Mouse (Mus musculus): Measurements from ENCODE around the gene Dnm3. TPM values are rescaled to one million over a fixed set of nuclear protein-coding genes. Genes with fewer than 3 reads are reported as not detected.

The Dnm3 gene
- polyA plus RNA-seq, 1 experiment from 2014 or later: 13.7 TPM

DNA sequence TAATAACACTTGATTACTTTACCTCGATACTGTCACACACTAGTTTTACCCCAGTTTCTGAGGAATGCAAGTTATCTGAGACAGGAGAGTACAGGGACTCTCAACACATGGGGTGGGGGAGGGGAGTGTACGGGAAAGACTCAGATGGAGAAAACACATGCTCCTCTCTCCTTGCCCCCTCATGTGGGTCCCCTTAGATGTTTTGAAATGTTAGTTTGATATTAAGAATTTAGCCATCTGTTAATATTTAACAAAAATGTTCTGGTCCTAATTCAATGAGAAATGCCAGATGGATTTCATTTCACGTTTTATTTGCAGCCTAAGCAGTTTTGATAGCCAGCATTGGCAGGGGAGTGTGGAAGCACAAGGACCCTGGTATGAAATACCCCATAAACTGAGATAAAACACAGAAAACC lies 343.2 kb downstream of the Dnm3 start:
- 18% methylated on average over 3 of the region's 3 CpGs for WGBS
- Histone ChIP-seq H3K9ac (no peak overlapping the region), H3K27me3 (no peaks in the 10 kb centered on the region), H3K4me2 (replicated peaks) (no peak overlapping the region), H3K27ac (replicated peaks) (peak overlapping the region; percentile 96), H3K4me1 (peaks cover 23% of the 10 kb centered on the region), H3K4me3 (replicated peaks) (no peak overlapping the region), H3K36me3 (no peaks in the 10 kb centered on the region), H3K9me3 (replicated peaks) (no peaks in the 10 kb centered on the region)
- ATAC-seq (ENCODE audit: insufficient number of reproducible peaks, low FRiP score, low TSS enrichment, low read depth): no peak

DNA sequence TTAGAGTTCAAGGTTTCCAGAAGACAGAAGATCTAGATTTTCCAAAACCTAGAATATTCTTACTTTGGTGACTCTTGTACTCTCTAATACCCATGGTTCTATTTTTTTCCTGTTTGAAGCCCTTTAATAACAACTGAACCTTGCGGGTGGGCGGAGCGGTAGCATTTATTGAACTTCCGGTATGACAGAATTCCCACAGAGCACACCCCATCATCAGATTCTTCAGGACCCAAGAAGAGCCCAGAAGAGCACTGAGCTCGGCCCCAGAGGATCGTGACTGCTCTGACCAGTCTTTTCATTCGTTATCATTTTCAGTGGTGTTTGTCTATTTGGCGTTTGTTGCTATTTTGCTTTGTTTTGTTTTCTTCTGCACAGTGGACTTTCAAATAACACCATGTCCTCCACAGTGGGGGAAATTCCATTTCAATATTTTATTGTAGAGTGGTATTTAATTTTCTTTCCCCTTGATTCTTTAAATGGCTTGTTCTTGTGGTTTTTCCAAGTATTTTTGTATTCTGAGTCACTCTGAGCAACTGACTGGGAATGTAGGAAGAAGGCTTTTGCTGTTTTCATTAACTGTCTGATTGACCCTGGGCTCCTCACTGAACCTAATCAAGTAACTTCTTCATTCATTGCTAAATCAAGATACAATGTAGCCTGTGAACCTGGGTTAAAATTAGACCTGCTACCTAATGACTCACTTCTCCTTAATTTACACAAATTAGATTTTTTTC lies 344.8 kb downstream of the Dnm3 start:
- H3K9me3 ChIP-seq (replicated peaks): no peaks in the 10 kb centered on the region
- H3K4me1 ChIP-seq: peaks cover 23% of the 10 kb centered on the region
- no peaks in the 10 kb centered on the region for H3K27me3 ChIP-seq

DNA sequence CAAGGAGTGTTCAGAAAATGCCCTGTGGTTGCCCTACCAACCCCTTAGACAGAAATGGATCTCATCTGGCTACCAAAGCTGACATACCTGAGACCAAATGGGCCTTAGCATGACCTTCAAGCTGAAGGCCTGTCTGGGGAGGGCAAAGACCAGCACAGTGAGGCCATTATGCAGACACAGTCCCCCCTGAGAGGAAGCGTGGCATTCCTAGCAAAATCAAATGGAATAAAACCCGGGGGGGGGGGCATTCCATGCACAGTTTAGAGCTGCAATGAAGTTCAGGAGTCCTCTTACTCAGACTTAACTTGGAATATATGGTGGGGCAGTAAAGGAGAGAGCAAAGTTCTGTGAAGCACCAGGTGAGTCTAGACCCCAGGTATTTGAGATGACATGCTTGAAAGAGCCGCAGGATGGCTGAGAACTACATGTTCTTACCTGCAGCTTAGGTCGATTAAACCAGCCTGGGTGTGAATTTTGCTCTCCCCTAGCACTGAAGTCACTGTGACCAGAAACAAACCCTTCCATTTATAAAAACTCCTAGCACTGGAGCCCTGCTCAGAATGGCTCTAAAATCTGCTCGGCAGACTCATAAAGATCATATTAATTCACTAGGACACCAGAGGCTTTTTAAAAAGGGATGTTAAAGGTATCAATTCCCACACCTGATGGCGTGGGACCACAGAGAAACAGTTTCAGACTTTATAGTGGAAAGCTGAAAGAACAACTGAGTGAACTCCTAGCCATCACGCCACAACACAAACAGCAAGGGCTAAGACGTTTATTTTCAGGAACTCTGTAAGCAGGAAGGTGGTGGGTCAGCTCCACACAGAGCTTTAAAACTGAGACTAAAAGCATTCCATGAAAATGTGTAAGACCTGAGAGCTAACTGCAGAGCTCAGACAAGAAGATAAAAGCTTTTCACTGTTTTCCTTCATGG lies 350.7 kb downstream of the Dnm3 start:
- ATAC-seq (ENCODE audit: insufficient number of reproducible peaks, low FRiP score, low TSS enrichment, low read depth): no peak
- Histone ChIP-seq H3K4me2 (replicated peaks) (no peak overlapping the region), H3K36me3 (no peaks in the 10 kb centered on the region), H3K9ac (no peak overlapping the region), H3K4me3 (replicated peaks) (no peak overlapping the region), H3K4me1 (peaks cover 14% of the 10 kb centered on the region), H3K9me3 (replicated peaks) (no peaks in the 10 kb centered on the region), H3K27ac (replicated peaks) (no peak overlapping the region; the same call in 1 of the 2 replicates), H3K27me3 (no peaks in the 10 kb centered on the region)
- WGBS: 60% methylated on average over 8 of the region's 8 CpGs

More for the DNA sequence above, 344.8 kb downstream of the Dnm3 start:
- peak overlapping the region; percentile 74 for H3K27ac ChIP-seq (replicated peaks)
- H3K36me3 ChIP-seq: no peaks in the 10 kb centered on the region
- H3K4me2 ChIP-seq (replicated peaks): no peak overlapping the region
- no peak for ATAC-seq (ENCODE audit: insufficient number of reproducible peaks, low FRiP score, low TSS enrichment, low read depth)
- no peak overlapping the region for H3K9ac ChIP-seq
- H3K4me3 ChIP-seq (replicated peaks): no peak overlapping the region
- 79% methylated on average over 8 of the region's 8 CpGs for WGBS

DNA sequence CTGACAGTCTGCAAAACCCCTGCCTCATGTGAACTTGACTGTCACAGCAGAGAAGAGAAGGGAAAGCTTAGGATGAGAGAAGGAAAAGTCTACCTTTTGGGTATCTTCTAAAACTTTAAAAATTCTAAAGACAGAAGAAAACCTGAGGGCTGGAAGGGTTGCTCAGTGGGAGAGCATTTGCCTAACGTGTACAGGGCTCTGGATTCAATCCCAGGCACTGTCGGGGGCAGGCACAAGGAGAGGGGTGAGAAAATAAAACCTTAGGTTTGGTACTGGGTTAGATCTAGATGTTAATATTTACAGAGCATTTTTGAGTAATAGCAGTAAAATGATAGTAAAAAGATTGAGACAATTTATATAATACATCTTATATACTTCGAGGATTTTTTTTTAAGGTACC lies 353.4 kb downstream of the Dnm3 start:
- H3K36me3 ChIP-seq: no peaks in the 10 kb centered on the region
- H3K4me3 ChIP-seq (replicated peaks): no peak overlapping the region
- no peak overlapping the region for H3K27ac ChIP-seq (replicated peaks)
- no peaks in the 10 kb centered on the region for H3K9me3 ChIP-seq (replicated peaks)
- 61% methylated on average over 3 of the region's 3 CpGs for WGBS
- peaks cover 8% of the 10 kb centered on the region for H3K4me1 ChIP-seq
- no peak for ATAC-seq (ENCODE audit: insufficient number of reproducible peaks, low FRiP score, low TSS enrichment, low read depth)
- no peak overlapping the region for H3K4me2 ChIP-seq (replicated peaks)
- H3K9ac ChIP-seq: no peak overlapping the region
- no peaks in the 10 kb centered on the region for H3K27me3 ChIP-seq

DNA sequence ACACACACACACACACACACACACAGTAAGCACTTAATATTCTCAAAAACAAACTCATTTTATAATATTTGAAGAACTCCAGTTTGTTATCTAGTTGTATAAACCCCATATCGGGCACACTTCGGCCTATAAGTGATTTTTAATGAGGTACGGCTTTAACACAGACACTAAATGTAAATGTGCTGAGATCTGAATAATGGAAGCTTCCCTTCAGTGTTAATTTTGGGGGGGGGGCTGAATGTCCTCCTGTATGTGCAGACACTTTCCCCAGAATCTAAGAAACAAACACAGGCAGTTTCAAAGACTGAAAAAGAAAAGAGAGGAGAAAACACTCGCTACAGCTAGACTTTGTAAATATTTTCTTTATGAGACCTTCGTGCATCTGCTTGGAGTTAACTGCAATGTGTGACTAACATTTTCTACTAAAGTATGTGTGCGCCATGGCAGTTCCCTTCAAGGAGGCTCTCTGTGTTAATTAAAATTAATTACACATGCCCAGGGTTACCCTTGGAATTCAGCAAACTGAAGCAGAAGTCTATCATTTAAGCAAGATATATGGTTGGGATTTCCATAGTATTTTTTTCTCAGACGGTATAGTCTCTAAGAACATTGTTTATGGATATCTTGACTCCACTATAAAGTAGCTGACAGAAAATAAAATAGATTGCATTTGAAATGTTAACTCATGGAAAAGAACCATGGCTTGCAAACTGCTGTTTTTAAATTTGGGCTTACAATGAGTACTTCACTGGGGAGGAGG lies 356.2 kb downstream of the Dnm3 start:
- Histone ChIP-seq H3K27ac (replicated peaks) (peak overlapping the region; percentile 82), H3K9me3 (replicated peaks) (no peaks in the 10 kb centered on the region), H3K9ac (no peak overlapping the region), H3K4me1 (no peaks in the 10 kb centered on the region), H3K27me3 (no peaks in the 10 kb centered on the region), H3K36me3 (no peaks in the 10 kb centered on the region), H3K4me3 (replicated peaks) (no peak overlapping the region), H3K4me2 (replicated peaks) (0 out of 2 replicates have a peak overlapping the region, but pooled peaks have one; percentile 6)
- WGBS: 55% methylated on average over 7 of the region's 7 CpGs
- ATAC-seq (ENCODE audit: insufficient number of reproducible peaks, low FRiP score, low TSS enrichment, low read depth): peak; percentile 69; the same call in 1 of the 2 replicates

DNA sequence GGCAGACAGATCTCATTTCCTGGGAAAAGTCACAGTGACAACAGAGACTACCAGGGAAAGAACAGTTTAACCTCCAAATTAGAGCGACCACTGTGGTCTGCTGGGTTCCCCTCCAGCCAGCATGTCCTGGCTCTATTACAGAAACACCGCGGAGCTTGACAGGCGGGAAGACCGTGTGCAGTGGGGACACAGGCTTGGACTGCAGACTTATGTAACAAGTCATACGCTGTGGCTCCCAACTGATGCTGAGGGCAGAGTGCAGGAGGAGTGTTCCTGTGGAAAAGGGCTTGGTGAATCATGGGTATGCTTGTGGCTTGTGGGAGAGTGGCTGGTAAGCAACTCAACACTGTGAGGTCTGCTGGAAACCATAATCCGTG lies 368.4 kb downstream of the Dnm3 start:
- peak overlapping the region; percentile 87 for H3K27ac ChIP-seq (replicated peaks)
- peaks cover 22% of the 10 kb centered on the region for H3K4me1 ChIP-seq
- no peaks in the 10 kb centered on the region for H3K36me3 ChIP-seq
- H3K4me2 ChIP-seq (replicated peaks): 0 out of 2 replicates have a peak overlapping the region, but pooled peaks have one; percentile 8
- H3K27me3 ChIP-seq: no peaks in the 10 kb centered on the region
- H3K4me3 ChIP-seq (replicated peaks): no peak overlapping the region
- ATAC-seq (ENCODE audit: insufficient number of reproducible peaks, low FRiP score, low TSS enrichment, low read depth): peak; percentile 70; the same call in 1 of the 2 replicates
- 35% methylated on average over 7 of the region's 7 CpGs for WGBS
- no peaks in the 10 kb centered on the region for H3K9me3 ChIP-seq (replicated peaks)
- H3K9ac ChIP-seq: no peak overlapping the region

DNA sequence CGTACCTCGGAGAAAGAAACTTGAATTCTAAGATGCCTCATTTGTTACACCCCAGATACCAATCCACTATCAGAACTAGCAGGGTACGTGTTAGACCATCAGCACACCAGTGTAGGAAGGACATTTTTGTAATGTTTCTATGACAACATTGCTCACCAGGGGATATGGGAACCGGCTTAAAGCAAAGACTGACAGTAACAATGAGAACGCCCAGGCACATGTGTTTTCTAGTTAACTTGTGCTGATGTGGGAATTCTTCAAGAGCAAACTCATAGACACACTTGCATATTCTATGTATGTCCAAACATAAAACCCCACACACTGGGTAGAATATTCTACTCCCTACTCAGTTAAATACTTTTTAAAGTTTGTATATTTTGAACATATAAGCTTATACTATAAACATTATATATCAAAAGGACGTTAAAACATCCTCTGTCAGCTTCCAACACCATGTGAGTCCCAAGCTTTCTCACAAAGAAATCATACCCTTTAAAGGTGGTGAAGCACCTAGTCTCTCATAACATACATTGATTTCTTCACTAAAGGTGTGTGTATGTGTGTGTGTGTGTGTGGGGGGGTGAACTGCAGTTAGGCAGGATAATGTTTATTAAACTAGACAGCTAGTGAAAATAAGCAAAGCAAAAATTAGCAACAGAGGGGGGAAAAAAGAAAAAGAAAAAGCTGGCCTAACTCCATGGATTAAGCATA lies 369.0 kb downstream of the Dnm3 start:
- no peaks in the 10 kb centered on the region for H3K27me3 ChIP-seq
- H3K36me3 ChIP-seq: no peaks in the 10 kb centered on the region
- no peak overlapping the region for H3K9ac ChIP-seq
- peak overlapping the region; percentile 87 for H3K27ac ChIP-seq (replicated peaks)
- 39% methylated on average over 6 of the region's 6 CpGs for WGBS
- no peak overlapping the region for H3K4me2 ChIP-seq (replicated peaks)
- peaks cover 22% of the 10 kb centered on the region for H3K4me1 ChIP-seq
- peak; percentile 70; the same call in 1 of the 2 replicates for ATAC-seq (ENCODE audit: insufficient number of reproducible peaks, low FRiP score, low TSS enrichment, low read depth)
- H3K9me3 ChIP-seq (replicated peaks): no peaks in the 10 kb centered on the region
- no peak overlapping the region for H3K4me3 ChIP-seq (replicated peaks)

DNA sequence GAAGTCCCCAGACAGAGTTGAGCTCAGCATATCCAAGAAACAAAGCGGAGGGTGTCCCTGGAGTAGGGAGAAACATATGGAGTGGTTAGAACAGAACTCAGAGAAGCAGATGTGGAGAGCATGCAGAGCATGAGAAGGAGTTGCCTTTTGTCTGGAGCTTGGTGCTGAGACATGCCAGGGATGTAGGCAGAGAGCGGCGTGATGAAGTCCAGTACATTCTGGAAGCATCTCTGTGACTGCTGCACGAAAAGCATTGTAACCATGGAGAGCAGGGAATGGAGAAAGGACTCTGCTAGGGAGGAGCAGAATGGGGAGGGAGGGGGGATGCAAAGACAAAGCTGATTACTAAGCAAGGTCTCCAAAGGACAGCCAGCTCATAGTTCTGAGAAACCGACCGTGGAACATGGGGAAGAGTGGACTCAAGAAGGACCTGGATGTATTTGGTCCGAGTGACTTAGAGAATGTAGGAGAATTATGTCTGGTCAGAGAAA lies 369.6 kb downstream of the Dnm3 start:
- Histone ChIP-seq H3K36me3 (no peaks in the 10 kb centered on the region), H3K4me2 (replicated peaks) (no peak overlapping the region), H3K4me1 (peaks cover 22% of the 10 kb centered on the region), H3K9me3 (replicated peaks) (no peaks in the 10 kb centered on the region), H3K27ac (replicated peaks) (peak overlapping the region; percentile 87), H3K4me3 (replicated peaks) (no peak overlapping the region), H3K27me3 (no peaks in the 10 kb centered on the region), H3K9ac (no peak overlapping the region)
- peak; percentile 35; the same call in 1 of the 2 replicates for ATAC-seq (ENCODE audit: insufficient number of reproducible peaks, low FRiP score, low TSS enrichment, low read depth)
- WGBS: 55% methylated on average over 7 of the region's 7 CpGs

DNA sequence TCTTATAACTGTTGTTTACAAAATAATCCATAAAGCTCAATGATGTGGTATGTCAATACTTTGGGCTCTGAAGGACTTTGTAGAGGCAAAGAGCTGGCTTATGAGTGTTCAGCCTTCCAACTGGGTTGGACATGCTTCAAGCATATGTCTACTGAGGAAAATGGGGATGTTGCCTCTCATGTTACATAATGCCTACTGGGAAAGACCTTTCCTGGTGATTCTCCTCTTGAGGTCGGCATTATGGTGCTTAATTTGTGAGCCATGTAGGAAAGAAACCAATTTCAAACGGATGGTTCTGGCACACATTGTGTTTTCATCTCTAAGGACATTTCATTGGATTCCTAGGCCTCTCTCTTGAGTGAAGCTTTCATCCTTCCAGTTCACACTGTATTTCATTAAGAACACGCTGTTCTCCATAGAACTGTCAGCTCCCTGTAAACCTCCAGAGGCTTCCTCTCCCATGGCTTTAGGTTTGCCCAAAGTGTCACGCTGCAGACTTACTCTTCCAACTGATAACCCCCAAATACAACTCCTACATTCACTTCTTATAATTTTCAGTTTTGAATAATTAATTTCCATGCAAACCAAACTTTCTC lies 370.7 kb downstream of the Dnm3 start:
- peak overlapping the region; percentile 73 for H3K27ac ChIP-seq (replicated peaks)
- no peak for ATAC-seq (ENCODE audit: insufficient number of reproducible peaks, low FRiP score, low TSS enrichment, low read depth)
- H3K36me3 ChIP-seq: no peaks in the 10 kb centered on the region
- H3K4me3 ChIP-seq (replicated peaks): no peak overlapping the region
- WGBS: 59% methylated on average over 4 of the region's 4 CpGs
- no peak overlapping the region for H3K4me2 ChIP-seq (replicated peaks)
- peaks cover 22% of the 10 kb centered on the region for H3K4me1 ChIP-seq
- no peaks in the 10 kb centered on the region for H3K27me3 ChIP-seq
- H3K9me3 ChIP-seq (replicated peaks): no peaks in the 10 kb centered on the region
- no peak overlapping the region for H3K9ac ChIP-seq

All from embryonic facial prominence, embryonic 15.5 days (tissue).